In the genomic region with DNA sequence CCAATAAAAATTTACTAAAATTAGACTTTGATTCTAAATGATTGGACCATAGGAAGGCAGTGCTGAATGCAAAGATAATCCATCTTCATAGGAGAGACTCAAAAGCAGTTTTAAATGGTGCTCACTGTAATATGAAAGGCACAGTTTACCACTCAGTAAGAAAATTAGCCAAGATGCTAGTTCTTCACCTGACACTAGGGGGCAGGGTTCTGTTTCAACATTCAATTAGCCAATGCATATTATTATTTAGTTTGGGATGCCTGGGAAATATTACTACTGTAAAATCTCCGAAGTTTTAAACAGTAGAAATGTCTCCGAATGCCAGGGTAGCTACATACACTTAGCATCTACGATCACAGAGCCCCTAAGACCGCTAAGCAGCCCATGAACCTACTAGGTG, we compare ENCODE assay signal across 8 mouse cellular contexts.
A peak's percentile ranks its signal among the peaks of the same experiment; 100 is the strongest.
DNase-seq lines count a peak whose midpoint lies in the region; ATAC-seq and TF ChIP-seq lines count a peak whose summit lies in the region.
"Had no signal": no experiment of that assay in that cellular context is flagged by ENCODE, and none has a peak within 500 bp of the region (broad histone marks: within the 10 kb centered on the region; RNA-seq: fewer than 3 reads in every experiment).

No protein-coding gene starts in this region.

- POLR2A ChIA-PET in Patski (lab: Charles Lee) = interaction anchor here (0.5 kb wide), 1 partner anchor 257 kb away, joined by 4 read pairs; no protein-coding TSS in a partner anchor

- H3K4me2 ChIP-seq in intestine, postnatal 0 days (replicated peaks; ENCODE audit: low read depth) = no peak overlapping the region
- H3K4me2 ChIP-seq in intestine, embryonic 15.5 days (replicated peaks) = no peak overlapping the region
- H3K4me2 ChIP-seq: neural tube, embryonic 12.5 days had no signal

- DNase-seq in A20 (ENCODE audit: low read depth, low spot score) (peak; percentile 13), Patski (ENCODE audit: low read depth, low spot score) (no peak)
- DNase-seq in kidney, postnatal 14 days = peak; percentile 60
- DNase-seq in c-Kit-positive CD71-positive TER-119-positive erythroid progenitor cells, embryonic 14.5 days (ENCODE audit: low spot score) = no peak
- DNase-seq in ovary, adult 18-20 months (ENCODE audit: low spot score) = no peak

- no peak overlapping the region for H3K9ac ChIP-seq in intestine, postnatal 0 days (ENCODE audit: low read depth, low read length)
- no peak overlapping the region for H3K9ac ChIP-seq in intestine, embryonic 15.5 days
- H3K9ac ChIP-seq: neural tube, embryonic 12.5 days had no signal

- in situ Hi-C loops in Patski (cut with MboI; ENCODE audit: low pct_unique_long_range_greater_than_20kb) = no loop called here

- ATAC-seq in intestine, postnatal 0 days = no peak
- no peak for ATAC-seq in intestine, embryonic 15.5 days
- no peak for ATAC-seq in Patski

- H3K27me3 ChIP-seq in intestine, postnatal 0 days (replicated peaks; ENCODE audit: control insufficient read depth, insufficient read depth, low read length) = no peaks in the 10 kb centered on the region
- H3K27me3 ChIP-seq in intestine, embryonic 15.5 days (replicated peaks) = no peaks in the 10 kb centered on the region
- H3K27me3 ChIP-seq in Patski = no peaks in the 10 kb centered on the region
- H3K27me3 ChIP-seq: neural tube, embryonic 12.5 days had no signal

- H3K9me3 ChIP-seq in intestine, postnatal 0 days (ENCODE audit: control insufficient read depth) = no peaks in the 10 kb centered on the region
- H3K9me3 ChIP-seq in intestine, embryonic 15.5 days = no peaks in the 10 kb centered on the region
- H3K9me3 ChIP-seq: neural tube, embryonic 12.5 days had no signal

- no peaks in the 10 kb centered on the region for H3K36me3 ChIP-seq in intestine, postnatal 0 days (ENCODE audit: control insufficient read depth, insufficient read depth)
- no peaks in the 10 kb centered on the region for H3K36me3 ChIP-seq in intestine, embryonic 15.5 days
- H3K36me3 ChIP-seq: neural tube, embryonic 12.5 days had no signal

- no peaks in the 10 kb centered on the region for H3K4me1 ChIP-seq in intestine, postnatal 0 days (replicated peaks; ENCODE audit: control insufficient read depth, insufficient read depth, low read length)
- no peaks in the 10 kb centered on the region for H3K4me1 ChIP-seq in intestine, embryonic 15.5 days (replicated peaks)

- H3K4me3 ChIP-seq in intestine, postnatal 0 days (ENCODE audit: low read depth, low read length) = no peak overlapping the region
- H3K4me3 ChIP-seq in intestine, embryonic 15.5 days (replicated peaks) = no peak overlapping the region
- H3K4me3 ChIP-seq: neural tube, embryonic 12.5 days had no signal

- 57% methylated on average over 4 of the region's 4 CpGs for WGBS in intestine, postnatal 0 days
- 61% methylated on average over 4 of the region's 4 CpGs for WGBS in intestine, embryonic 15.5 days

- CTCF ChIA-PET in Patski (lab: Charles Lee) = interaction anchor here (0.7 to 1.1 kb wide), 4 partner anchors 16 to 54 kb away, joined by 3 to 4 read pairs (median 3); no protein-coding TSS in a partner anchor

- H3K27ac ChIP-seq in intestine, postnatal 0 days (ENCODE audit: low read depth, low read length) = no peak overlapping the region
- H3K27ac ChIP-seq in intestine, embryonic 15.5 days = no peak overlapping the region
- H3K27ac ChIP-seq: neural tube, embryonic 12.5 days had no signal

- TF ChIP-seq CTCF in intestine, postnatal 0 days (IDR thresholded peaks at IDR 0.05; ENCODE audit: low read depth) = peak; percentile 75
- TF ChIP-seq CTCF in Patski (IDR thresholded peaks at IDR 0.05) = peak; percentile 70

Comparison
In these comparisons a context has a peak if more than half of its experiments do, and no peak if none do; other contexts are left out.
1. DNase-seq: peak in A20 (single experiment) and kidney, postnatal 14 days (single experiment); none in Patski (single experiment), c-Kit-positive CD71-positive TER-119-positive erythroid progenitor cells, embryonic 14.5 days (single experiment) and ovary, adult 18-20 months (single experiment).